Mouse (Mus musculus): ENCODE measurements around the gene Nodal.

DNA sequence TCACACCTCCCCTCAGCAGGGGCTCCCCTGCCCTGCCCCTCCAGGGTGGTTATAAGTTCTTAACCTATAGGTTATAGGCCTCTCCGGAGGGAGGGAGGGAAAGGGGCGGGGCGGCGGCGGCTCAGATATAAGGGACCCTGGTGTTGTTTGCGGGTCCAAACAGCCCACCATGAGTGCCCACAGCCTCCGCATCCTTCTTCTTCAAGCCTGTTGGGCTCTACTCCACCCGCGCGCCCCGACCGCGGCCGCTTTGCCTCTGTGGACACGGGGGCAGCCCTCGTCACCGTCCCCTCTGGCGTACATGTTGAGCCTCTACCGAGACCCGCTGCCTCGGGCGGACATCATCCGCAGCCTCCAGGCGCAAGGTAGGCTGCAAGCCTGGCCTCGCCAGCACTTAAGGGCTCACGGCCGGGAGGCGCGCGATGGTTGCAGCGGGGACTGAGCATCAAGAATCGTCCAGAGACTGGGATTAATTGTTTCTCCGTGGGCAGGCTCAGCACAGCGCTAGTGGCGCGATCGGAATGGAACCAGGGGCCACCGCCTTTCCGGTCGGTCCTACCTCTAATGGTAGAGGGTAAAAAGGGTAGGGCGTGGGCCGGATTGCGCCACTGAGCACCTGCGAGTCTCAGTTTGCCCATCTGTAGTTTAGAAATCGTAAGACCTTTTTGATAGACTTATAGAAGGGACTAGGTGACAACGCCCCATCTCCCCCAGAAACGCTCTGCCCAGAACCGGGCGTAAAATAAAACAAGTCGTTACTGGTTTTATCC is 544 bp downstream of the Nodal start:
- no peak for TF ChIP-seq POLR2A (IDR thresholded peaks at IDR 0.05; ENCODE audit: borderline replicate concordance, insufficient read depth, low read length)
- TF ChIP-seq CTCF (IDR thresholded peaks at IDR 0.05; ENCODE audit: borderline replicate concordance, insufficient read depth, low read depth, low read length), result no peak
